Mouse (Mus musculus): Measurements from ENCODE around the gene Dync1i1.

The Dync1i1 gene

GRCm38 (mm10) chr6:5858901-5859598, 133.6 kb downstream of the Dync1i1 start:
- DNase-seq: no peak

GRCm38 (mm10) chr6:5859630-5860029, 134.2 kb downstream of the Dync1i1 start:
- no peak for DNase-seq

- DNase-seq: no peak
Observed at GRCm38 (mm10) chr6:5866091-5866490, 140.7 kb downstream of the Dync1i1 start.

- DNase-seq: no peak
Observed at GRCm38 (mm10) chr6:5867221-5867620, 141.8 kb downstream of the Dync1i1 start.

GRCm38 (mm10) chr6:5871060-5871459, 145.6 kb downstream of the Dync1i1 start:
- DNase-seq: no peak

- no peak for DNase-seq
Observed at GRCm38 (mm10) chr6:5871581-5872298, 146.3 kb downstream of the Dync1i1 start.

GRCm38 (mm10) chr6:5889341-5889740, 163.9 kb downstream of the Dync1i1 start:
- DNase-seq: no peak

- no peak for DNase-seq
Observed at GRCm38 (mm10) chr6:5911295-5911694, 185.9 kb downstream of the Dync1i1 start.

- no peak for DNase-seq
Observed at GRCm38 (mm10) chr6:5915028-5915427, 189.6 kb downstream of the Dync1i1 start.

- DNase-seq: no peak
Observed at GRCm38 (mm10) chr6:5920670-5921069, 195.2 kb downstream of the Dync1i1 start.

- no peak for DNase-seq
Observed at GRCm38 (mm10) chr6:5922676-5923075, 197.2 kb downstream of the Dync1i1 start.

- DNase-seq: no peak
Observed at GRCm38 (mm10) chr6:5923148-5923547, 197.7 kb downstream of the Dync1i1 start.

- no peak for DNase-seq
Observed at GRCm38 (mm10) chr6:5930140-5930539, 204.7 kb downstream of the Dync1i1 start.

- peak; percentile 67 for DNase-seq
Observed at GRCm38 (mm10) chr6:5935587-5936353, 210.3 kb downstream of the Dync1i1 start.

- no peak for DNase-seq
Observed at GRCm38 (mm10) chr6:5949812-5950392, 224.5 kb downstream of the Dync1i1 start.

- no peak for DNase-seq
Observed at GRCm38 (mm10) chr6:5956316-5956913, 231.0 kb downstream of the Dync1i1 start.

GRCm38 (mm10) chr6:5960728-5961127, 235.3 kb downstream of the Dync1i1 start:
- no peak for DNase-seq

GRCm38 (mm10) chr6:5961960-5962359, 236.5 kb downstream of the Dync1i1 start:
- DNase-seq: no peak

- DNase-seq: no peak
Observed at GRCm38 (mm10) chr6:5966376-5966775, 240.9 kb downstream of the Dync1i1 start.

- no peak for DNase-seq
Observed at GRCm38 (mm10) chr6:5966806-5967445, 241.5 kb downstream of the Dync1i1 start.

- no peak for DNase-seq
Observed at GRCm38 (mm10) chr6:5967545-5967944, 242.1 kb downstream of the Dync1i1 start.

- no peak for DNase-seq
Observed at GRCm38 (mm10) chr6:5969613-5970012, 244.2 kb downstream of the Dync1i1 start.
